Mouse (Mus musculus) liver, embryonic 14.5 days (tissue): ENCODE results near the gene Apoh. TPM values are rescaled to one million over a fixed set of nuclear protein-coding genes. Genes with fewer than 3 reads are reported as not detected.

Source experiments
- ATAC-seq: fragments of 200-750 bp; cut with Nextera tagmentation; 2 replicates; pipeline ENCODE4 v1.8.0; 2017; ENCODE audit warnings: moderate number of reproducible peaks, mild to moderate bottlenecking, moderate library complexity; ENCODE audit not compliant: insufficient read depth
- DNase-seq, 3 experiments: peaks; one replicate each; pipeline ENCODE4 v3.0.0-alpha.2; 2012 to 2013; ENCODE audit warnings: low read depth in 3 of 3, low spot score in 3 of 3
- H3K27ac ChIP-seq: fragments of 300-500 bp; sonication (generic); 2 replicates; pipeline ENCODE4 v1.5.1; 2014; ENCODE audit warnings: moderate library complexity, mild to moderate bottlenecking, control low read depth, inconsistent platforms
- H3K27me3 ChIP-seq: fragments of 300-500 bp; sonication (generic); 2 replicates; pipeline ENCODE4 v1.6.1; 2014; ENCODE audit warnings: mild to moderate bottlenecking, low read length, moderate library complexity; ENCODE audit not compliant: control insufficient read depth, insufficient read depth
- H3K36me3 ChIP-seq: fragments of 300-500 bp; sonication (generic); replicated peaks from 2 replicates; pipeline ENCODE4 v1.6.1; 2014; ENCODE audit warnings: low read depth; ENCODE audit not compliant: control insufficient read depth, insufficient read depth
- H3K4me1 ChIP-seq, 2 experiments: fragments of 200-500 bp in 1 of 2; fragments of 300-500 bp in 1 of 2; sonication (generic) in 1 of 2; replicated peaks; 2 replicates each; pipeline ENCODE4 v1.6.1; 2012 to 2014; ENCODE audit warnings: antibody characterized with exemption in 1 of 2, inconsistent platforms in 1 of 2, low read length in 1 of 2; ENCODE audit not compliant: control insufficient read depth in 2 of 2, insufficient read depth in 2 of 2
- H3K4me2 ChIP-seq: fragments of 300-500 bp; sonication (generic); 2 replicates; pipeline ENCODE4 v1.6.1; 2014; ENCODE audit warnings: low read depth, mild to moderate bottlenecking, control low read depth, moderate library complexity
- H3K4me3 ChIP-seq, 2 experiments: fragments of 200-500 bp in 1 of 2; fragments of 300-500 bp in 1 of 2; sonication (generic) in 1 of 2; 2 replicates each; pipeline ENCODE4 v1.5.1; 2012 to 2014; ENCODE audit warnings: low read depth in 2 of 2, low read length in 2 of 2, mild to moderate bottlenecking in 2 of 2, control low read depth in 1 of 2, inconsistent platforms in 1 of 2, moderate library complexity in 1 of 2; ENCODE audit not compliant: insufficient read depth in 1 of 2
- H3K9ac ChIP-seq: fragments of 300-500 bp; sonication (generic); replicated peaks from 2 replicates; pipeline ENCODE4 v1.6.1; 2014; ENCODE audit warnings: mild to moderate bottlenecking, control low read depth, moderate library complexity
- H3K9me3 ChIP-seq: fragments of 300-500 bp; sonication (generic); 2 replicates; pipeline ENCODE4 v1.6.1; 2016; ENCODE audit warnings: low read length, mixed read lengths; ENCODE audit not compliant: control insufficient read depth
- CTCF ChIP-seq: IDR thresholded peaks from 2 replicates; pipeline ENCODE4 v1.5.1; 2016; ENCODE audit warnings: antibody characterized with exemption, low read depth, control low read depth
- EP300 ChIP-seq: IDR thresholded peaks from 2 replicates; pipeline ENCODE4 v1.6.1; 2016; ENCODE audit warnings: antibody characterized with exemption, low read depth
- WGBS: fragments of 180-500 bp; shearing (Covaris S2); extraction: QIAGEN DNeasy Blood & Tissue Kit; methylation state at CpG from one replicate; pipeline ENCODE4 v1.1.7; 2014; ENCODE audit not compliant: insufficient replicate concordance; 5-methylcytosine and 5-hydroxymethylcytosine counted together
- polyA plus RNA-seq, 2 experiments: library from polyadenylated mRNA; depleted of rRNA in 1 of 2; stranded (reverse) in 1 of 2; unstranded in 1 of 2; fragments of >200 nt; fragmentation: Nextera tagmentation in 1 of 2; extraction: Ambion mirVana in 1 of 2; gene quantifications; 2 replicates each; pipeline versions ENCODE4 v1.2.1 to v1.2.3; 2012 to 2014

Gene Apoh
- polyA plus RNA-seq, 2 experiments: 286 to 287 TPM

DNA sequence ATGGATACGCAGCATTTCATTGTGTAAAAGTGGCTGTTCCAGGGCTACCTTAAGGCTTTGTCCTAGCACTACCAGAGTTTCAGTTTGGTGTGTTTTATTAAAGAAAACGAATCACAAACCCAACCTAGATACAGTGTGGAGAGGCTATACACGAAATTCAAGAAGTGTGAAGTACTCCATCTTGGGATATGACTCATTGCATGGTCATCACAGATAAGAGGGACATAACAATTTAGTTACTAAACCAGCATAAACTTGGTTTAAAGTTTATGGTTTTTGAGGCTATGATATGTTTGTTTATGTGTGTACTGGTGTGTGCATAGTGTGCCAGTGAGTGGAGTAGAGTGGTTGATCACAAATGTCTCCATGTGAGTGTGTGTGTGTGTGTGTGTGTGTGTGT is 116.4 kb downstream of the Apoh start:
- Histone ChIP-seq H3K36me3 (no peaks in the 10 kb centered on the region), H3K4me1 (no peaks in the 10 kb centered on the region), H3K4me3 (no peak overlapping the region), H3K9me3 (no peaks in the 10 kb centered on the region), H3K27me3 (no peaks in the 10 kb centered on the region), H3K27ac (no peak overlapping the region), H3K4me2 (no peak overlapping the region), H3K9ac (no peak overlapping the region)
- ATAC-seq (no peak), DNase-seq (no peak)
- no peak for TF ChIP-seq CTCF
- no peak for TF ChIP-seq EP300
- WGBS: 34% methylated on average over 3 of the region's 3 CpGs

Other genes starting within 250 kb of the Apoh start
- gene Prkca, start 574 bp downstream of the Apoh start, polyA plus RNA-seq (2012; rRNA removed): 2.0 and 2.5 TPM in 2 replicates
- 3.8 and 4.5 TPM in 2 replicates for gene Prkca, start 574 bp downstream of the Apoh start, polyA plus RNA-seq (2014; fragmentation: Nextera tagmentation; extraction: Ambion mirVana)
- 0.30 and 0.76 TPM in 2 replicates for gene Cep112, start 81.8 kb downstream of the Apoh start, polyA plus RNA-seq (2012; rRNA removed)
- 1.1 and 1.7 TPM in 2 replicates for gene Cep112, start 81.8 kb downstream of the Apoh start, polyA plus RNA-seq (2014; fragmentation: Nextera tagmentation; extraction: Ambion mirVana)